Mouse (Mus musculus) hematopoietic stem cell, adult 5-6 weeks (primary cell): ENCODE data around the gene Pla2g2c. TPM values are rescaled to one million over a fixed set of nuclear protein-coding genes. Genes with fewer than 3 reads are reported as not detected.
A peak's percentile ranks its signal among the peaks of the same experiment; 100 is the strongest.

Experiments
- ATAC-seq, 2 experiments: fragments of 125-278 bp in 1 of 2; replicated peaks in 1 of 2; 2 replicates each; pipeline ENCODE4 v1.8.0; 2016 to 2017; ENCODE audit warnings: inconsistent platforms in 2 of 2, mild to moderate bottlenecking in 2 of 2, moderate number of reproducible peaks in 2 of 2, low read depth in 1 of 2, moderate TSS enrichment in 1 of 2; ENCODE audit not compliant: low FRiP score in 2 of 2, poor library complexity in 2 of 2, severe bottlenecking in 2 of 2, insufficient read depth in 1 of 2, low TSS enrichment in 1 of 2
- total RNA-seq: library from RNA; stranded (forward); fragments of 172-1452, 232-1000 nt; gene quantifications from 2 replicates; pipeline ENCODE4 v1.2.3, GENCODE M21; 2017

The Pla2g2c gene
- total RNA-seq, 1 experiment from 2014 or later = not detected

DNA sequence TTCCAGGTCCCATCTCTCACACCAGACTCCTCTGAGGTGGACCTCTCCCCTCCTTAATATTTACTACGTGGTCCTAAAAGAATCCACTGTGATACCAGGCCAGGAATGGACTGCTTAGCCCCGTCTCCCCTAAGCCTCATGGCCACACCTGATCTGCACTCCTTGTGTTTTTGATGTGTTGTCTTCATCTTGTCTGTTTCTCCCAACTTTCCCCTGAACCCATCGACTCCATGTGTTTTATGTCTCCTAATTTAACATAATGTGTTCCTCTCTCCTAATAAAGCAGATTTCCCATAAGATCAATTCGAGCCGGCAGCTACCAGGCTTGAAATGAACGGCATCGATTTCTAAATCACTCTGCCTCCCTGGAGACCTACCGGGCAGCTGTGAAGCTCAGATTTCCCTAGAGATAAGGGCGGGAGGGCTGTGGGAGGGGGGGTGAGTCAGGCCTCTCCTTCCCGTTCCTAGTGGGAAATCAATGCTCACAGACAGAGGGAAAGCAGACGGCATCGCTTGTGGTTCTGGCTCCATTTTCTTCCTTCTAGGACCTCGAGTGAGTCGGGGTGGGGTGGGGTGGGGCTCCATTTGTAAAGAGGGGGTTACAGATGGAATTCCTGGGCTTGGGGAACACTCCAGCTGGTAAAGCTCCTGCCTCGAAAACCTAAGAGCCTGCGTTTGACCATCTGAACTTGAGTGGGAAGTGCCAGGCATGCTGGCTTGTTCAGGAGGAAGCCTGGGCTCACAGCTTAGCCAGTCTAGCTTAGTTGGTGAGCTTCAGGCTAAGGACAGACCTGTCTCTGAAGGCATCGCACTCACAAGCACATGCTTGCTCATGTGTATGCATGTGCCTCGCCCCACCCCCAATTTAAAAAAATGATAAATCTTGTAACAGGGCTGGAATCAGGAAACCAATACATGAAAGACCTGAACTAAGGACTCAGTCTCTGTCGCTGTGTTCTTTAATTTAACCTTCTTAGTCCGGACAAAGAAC lies 53.1 kb downstream of the Pla2g2c start:
- ATAC-seq = no peak

DNA sequence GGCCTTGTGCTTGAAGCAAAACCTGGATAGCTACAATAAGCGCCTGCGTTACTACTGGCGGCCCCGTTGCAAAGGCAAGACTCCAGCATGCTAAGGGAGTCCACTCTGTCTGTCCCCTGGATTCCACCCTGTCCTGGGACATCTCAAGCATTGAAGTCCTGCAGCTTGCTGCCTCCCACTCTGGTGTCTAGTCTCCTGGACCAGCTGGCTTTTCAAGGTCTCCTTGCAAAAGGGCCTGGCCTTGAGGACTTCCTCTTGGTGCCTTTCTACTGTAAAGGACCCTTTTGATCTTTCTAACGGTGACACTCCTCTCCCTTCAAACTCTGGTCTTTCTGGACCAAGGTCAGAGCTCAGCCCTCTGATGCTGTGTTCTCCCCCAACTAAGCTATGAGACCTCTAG lies 55.7 kb downstream of the Pla2g2c start:
- ATAC-seq = no peak

DNA sequence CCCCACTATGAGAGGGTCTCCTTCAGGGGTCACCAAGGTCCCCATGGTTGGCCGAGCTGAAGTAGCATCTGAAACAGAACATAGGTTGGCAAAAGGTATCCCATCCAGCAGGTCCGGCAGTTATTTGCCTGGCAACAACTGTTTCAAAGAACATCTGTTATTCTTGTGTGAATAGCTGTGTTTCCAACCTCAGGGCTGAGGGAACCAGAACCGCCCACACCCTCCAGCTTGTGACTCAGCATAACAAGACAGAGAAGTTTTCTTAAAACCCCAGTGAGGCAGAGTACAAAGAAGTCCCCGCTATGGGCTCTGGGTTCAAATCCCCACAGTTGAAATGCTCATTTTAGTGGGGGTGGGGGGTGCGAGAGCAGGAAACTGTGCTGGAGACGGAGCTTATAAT lies 57.5 kb downstream of the Pla2g2c start:
- ATAC-seq = no peak

DNA sequence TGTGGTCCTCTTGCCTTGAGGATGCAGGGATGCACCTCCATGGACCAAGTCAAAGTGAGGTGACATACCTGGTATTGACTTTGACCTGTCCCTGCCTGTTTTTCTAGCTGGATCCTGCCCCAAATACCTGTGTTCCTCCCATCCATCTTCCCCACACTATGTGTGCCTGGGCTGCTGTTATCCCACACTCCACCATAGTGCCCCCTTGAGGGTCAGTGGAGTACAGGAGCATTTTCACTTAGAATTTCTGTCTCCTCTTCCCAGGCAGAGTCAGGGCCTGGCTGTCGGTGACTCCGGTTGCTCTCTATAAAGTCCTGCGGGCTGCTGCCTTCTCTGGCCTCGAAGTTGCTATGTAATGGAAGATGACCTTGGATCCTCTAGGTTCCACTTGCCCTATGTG lies 61.1 kb downstream of the Pla2g2c start:
- ATAC-seq = no peak

DNA sequence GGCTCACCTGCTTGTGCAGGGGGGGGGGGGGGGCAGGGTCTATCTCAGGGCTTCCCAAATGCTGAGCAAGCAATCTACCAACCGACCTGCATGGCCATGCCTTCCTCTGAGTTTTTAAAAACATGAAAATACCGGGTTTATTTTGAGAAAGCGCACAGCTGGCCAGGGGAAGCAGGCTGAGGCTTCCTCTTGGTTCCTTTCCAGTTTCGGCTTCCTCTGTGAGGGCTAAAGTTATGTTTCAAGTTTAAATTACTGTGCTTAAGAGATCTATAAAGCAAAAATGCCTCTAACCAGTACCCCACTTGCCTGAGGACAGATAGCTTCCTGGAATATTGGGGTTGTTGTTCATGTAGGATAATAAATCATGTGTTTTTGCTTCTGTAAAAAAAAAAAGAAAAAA lies 61.5 kb downstream of the Pla2g2c start:
- ATAC-seq = 0 out of 4 replicates have a peak, but pooled peaks of 1 of the 2 experiments have one; percentile 36

DNA sequence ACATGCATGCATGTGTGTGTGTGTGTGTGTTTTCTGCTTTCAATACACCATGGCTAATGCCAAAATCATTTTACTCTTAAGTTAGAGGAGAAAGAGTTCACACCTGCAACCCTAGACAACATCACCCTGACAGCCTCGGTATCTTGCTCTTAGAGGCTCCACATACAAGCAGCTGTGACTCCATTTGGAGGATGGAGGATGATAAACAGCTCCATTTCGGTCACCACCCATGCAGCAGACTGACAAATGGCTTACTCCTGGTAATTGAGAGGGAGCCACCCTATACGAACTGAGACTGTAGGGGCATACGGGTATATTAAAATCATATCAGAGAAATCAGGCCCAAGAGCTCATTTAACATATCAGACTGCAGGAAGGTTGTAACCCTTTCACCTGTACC lies 63.8 kb downstream of the Pla2g2c start:
- no peak for ATAC-seq

DNA sequence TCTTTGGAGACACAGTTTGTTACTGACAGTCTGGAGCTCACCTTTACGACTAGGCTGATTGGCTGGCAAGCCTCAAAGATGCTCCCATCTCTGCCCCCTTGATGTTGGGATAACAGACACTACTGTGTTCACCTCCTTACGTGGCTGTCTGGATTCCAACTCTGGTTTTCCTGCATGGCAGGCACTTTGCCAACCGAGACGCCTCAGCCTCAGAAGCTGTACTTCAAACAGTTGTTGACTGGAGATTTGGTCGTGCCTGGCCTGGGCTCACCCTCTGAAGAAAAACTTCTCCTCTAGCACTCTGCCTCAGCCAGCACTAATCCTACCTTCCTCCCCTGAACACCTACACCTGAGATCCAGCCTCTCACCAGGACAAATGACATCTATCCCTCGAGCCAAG lies 66.9 kb downstream of the Pla2g2c start:
- no peak for ATAC-seq

DNA sequence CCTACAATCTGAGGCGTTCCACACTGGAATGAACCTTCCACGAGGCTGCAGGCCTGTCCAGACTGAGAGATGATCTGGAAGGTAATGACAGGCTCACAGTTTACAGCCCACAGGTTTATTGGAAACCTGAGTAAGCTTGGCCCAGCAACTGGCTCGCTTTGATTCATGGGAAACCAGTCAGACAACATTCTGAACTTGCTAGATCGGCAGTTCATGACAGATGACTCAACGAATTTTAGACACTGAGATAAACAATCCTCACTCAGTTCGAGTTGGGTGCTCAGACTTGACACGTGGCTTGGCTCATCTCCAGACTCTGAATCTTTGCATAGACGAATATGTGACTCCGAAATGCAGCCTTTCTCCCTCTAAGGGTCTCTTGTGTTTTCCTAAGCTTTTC lies 68.0 kb downstream of the Pla2g2c start:
- ATAC-seq = no peak

DNA sequence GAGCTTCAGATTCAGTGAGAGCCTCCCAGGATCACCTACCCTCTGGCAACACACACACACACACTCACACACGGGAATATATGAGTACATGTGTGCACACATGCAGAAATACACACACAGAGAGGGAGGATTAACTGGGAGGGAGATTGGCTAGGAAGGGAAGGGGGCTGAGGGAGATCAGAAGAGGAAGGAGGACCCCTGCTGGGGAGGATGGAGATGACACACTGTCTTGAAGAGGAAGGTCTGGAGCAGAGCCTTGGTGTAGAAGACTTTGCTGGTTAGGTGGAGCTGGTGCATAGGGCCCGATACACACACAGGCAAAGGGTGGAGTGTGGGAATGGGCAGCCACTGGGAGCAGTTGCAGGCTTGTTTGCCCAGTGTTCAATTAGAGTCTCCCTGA lies 68.7 kb downstream of the Pla2g2c start:
- ATAC-seq = no peak; a peak in 1 of 4 replicates

DNA sequence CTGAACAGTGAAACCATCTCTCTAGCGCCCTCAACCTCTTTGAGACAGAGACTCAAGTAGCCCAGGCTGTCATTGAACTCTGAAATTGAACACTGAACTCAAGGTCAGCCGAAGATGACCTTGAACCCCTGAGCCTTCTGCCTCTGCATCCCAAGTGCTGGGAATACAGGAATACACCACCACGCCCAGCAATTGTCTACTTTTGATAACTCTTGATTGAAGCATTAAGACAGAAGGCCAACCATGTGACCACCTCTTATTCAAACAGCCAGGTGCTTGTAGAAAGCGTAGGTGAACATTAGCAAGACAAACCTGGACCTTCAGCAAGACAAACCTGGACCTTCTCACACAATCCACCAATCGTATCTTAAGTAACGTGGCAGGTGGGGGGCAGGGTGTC lies 69.8 kb downstream of the Pla2g2c start:
- no peak for ATAC-seq

Other genes with a start within 250 kb of the Pla2g2c start
- not detected in 2 replicates for gene Vwa5b1, start 88.9 kb upstream of the Pla2g2c start, total RNA-seq
- gene Ubxn10, start 12.4 kb downstream of the Pla2g2c start, total RNA-seq = not detected in 2 replicates
- gene Pla2g2f, start 32.8 kb downstream of the Pla2g2c start, total RNA-seq = not detected in 2 replicates
- gene Pla2g2d, start 50.9 kb downstream of the Pla2g2c start, total RNA-seq = not detected in 2 replicates
- gene Pla2g5, start 138.7 kb downstream of the Pla2g2c start, total RNA-seq = not detected in 2 replicates
- gene Gm13030, start 149.2 kb downstream of the Pla2g2c start, total RNA-seq = not detected in 2 replicates
- gene Pla2g2e, start 153.2 kb downstream of the Pla2g2c start, total RNA-seq = not detected in 2 replicates
- gene Otud3, start 189.2 kb downstream of the Pla2g2c start, total RNA-seq = 10.4 and 12.3 TPM in 2 replicates
- not detected in 2 replicates for gene Rnf186, start 242.3 kb downstream of the Pla2g2c start, total RNA-seq
- 14.0 and 22.8 TPM in 2 replicates for gene Tmco4, start 248.1 kb downstream of the Pla2g2c start, total RNA-seq